Mouse (Mus musculus) layer of hippocampus, postnatal 36 days (tissue): ENCODE measurements around the gene Gm7145. TPM values are rescaled to one million over a fixed set of nuclear protein-coding genes. Genes with fewer than 3 reads are reported as not detected.
"Not testable (repeated sequence)": the region's sequence is repeated elsewhere in the genome, so short reads cannot be mapped to it uniquely, and the experiment has no call there.

Experiments
- DNase-seq, 2 experiments: peaks; one replicate each; pipeline ENCODE4 v3.0.0; 2022
- total RNA-seq, 2 experiments: library from RNA; stranded (reverse); gene quantifications; 2 replicates each; pipeline ENCODE4 v1.2.3; 2021

Gm7145 gene
- total RNA-seq, result not detected

GRCm38 (mm10) chr1:117965639-117966038 lies at the start of gene Gm7145:
Gene Gm7145 (plus strand): TSS chr1:117965939.
- no peak for DNase-seq

GRCm38 (mm10) chr1:117927715-117928114 lies 38.0 kb upstream of the Gm7145 start, which contains the start of gene Gm28168:
Gene Gm28168 (plus strand): TSS chr1:117928015.
- DNase-seq, result not testable (repeated sequence)

- not testable (repeated sequence) for DNase-seq
These were observed 38.1 kb downstream of the Gm7145 start for GRCm38 (mm10) chr1:118003876-118004275.

- DNase-seq, result not testable (repeated sequence)
These were observed 47.0 kb downstream of the Gm7145 start for GRCm38 (mm10) chr1:118012736-118013135.

Other genes with a start within 250 kb of the Gm7145 start
- gene B020011L13Rik, start 184.8 kb upstream of the Gm7145 start, total RNA-seq, result not detected
- not detected for gene Gm28360, start 135.9 kb upstream of the Gm7145 start, total RNA-seq
- not detected for gene Gm28168, start 37.9 kb upstream of the Gm7145 start, total RNA-seq
- gene Gm29106, start 210.6 kb downstream of the Gm7145 start, total RNA-seq, result not detected